Mouse (Mus musculus): Measurements from ENCODE around the gene Slc4a8. TPM values are rescaled to one million over a fixed set of nuclear protein-coding genes. Genes with fewer than 3 reads are reported as not detected.

Gene Slc4a8
- 7.9 and 11.3 TPM in 2 replicates for polyA plus RNA-seq (2014; fragmentation: Nextera tagmentation; extraction: Ambion mirVana)

GRCm38 (mm10) chr15:100761419-100762185 is at the start of gene Slc4a8:
Slc4a8 (plus strand) TSS chr15:100761747.
- peak within 1 kb of the TSS; percentile 54 for H3K4me2 ChIP-seq (ENCODE audit: low read depth)
- ATAC-seq (ENCODE audit: insufficient read depth, low FRiP score, low TSS enrichment): peak; percentile 95
- peak; percentile 95 for DNase-seq (ENCODE audit: low spot score)
- H3K27me3 ChIP-seq (ENCODE audit: control insufficient read depth, insufficient read depth, low read length): no peaks in the 10 kb centered on the region
- peak within 1 kb of the TSS; percentile 53 for H3K9ac ChIP-seq (ENCODE audit: low read length)
- H3K9me3 ChIP-seq (ENCODE audit: control insufficient read depth, low read length): no peaks in the 10 kb centered on the region
- H3K27ac ChIP-seq (ENCODE audit: low read depth, low read length): peak within 1 kb of the TSS; percentile 90
- H3K4me1 ChIP-seq (ENCODE audit: control insufficient read depth, insufficient read depth, low read length): peaks cover 7% of the 10 kb centered on the region; the same call in 1 of the 2 replicates
- H3K36me3 ChIP-seq (ENCODE audit: control insufficient read depth, insufficient read depth, low read length): no peaks in the 10 kb centered on the region
- under 1% methylated on average over 56 of the region's 64 CpGs for WGBS
- H3K4me3 ChIP-seq (ENCODE audit: low read depth, low read length): peak within 1 kb of the TSS; percentile 60

DNA sequence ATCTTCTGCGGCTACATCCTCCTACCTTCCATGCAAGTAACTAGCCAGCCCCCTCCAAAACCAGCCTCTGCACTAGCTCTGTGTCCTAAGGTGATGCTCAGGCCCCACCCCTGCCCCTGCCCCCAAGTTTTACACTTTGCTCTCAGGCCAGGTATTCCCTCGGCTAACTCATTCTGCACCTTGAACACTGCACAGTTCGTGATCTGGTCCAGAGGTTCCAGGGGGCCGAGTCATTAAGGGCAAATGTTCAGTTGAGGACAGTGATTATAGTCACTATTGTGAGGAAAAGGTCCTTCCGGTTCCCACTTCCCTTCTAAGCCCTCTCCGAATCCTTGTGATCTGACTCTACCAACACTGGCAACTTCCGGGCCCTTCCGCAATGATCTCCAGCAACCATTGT is 47.1 kb upstream of the Slc4a8 start:
- WGBS: 90% methylated on average over 8 of the region's 8 CpGs

GRCm38 (mm10) chr15:100715399-100715993 is 46.1 kb upstream of the Slc4a8 start:
- DNase-seq (ENCODE audit: low spot score) (no peak), ATAC-seq (ENCODE audit: insufficient read depth, low FRiP score, low TSS enrichment) (no peak)
- Histone ChIP-seq H3K27me3 (ENCODE audit: control insufficient read depth, insufficient read depth, low read length) (no peaks in the 10 kb centered on the region), H3K9ac (ENCODE audit: low read length) (no peak overlapping the region), H3K4me1 (ENCODE audit: control insufficient read depth, insufficient read depth, low read length) (no peaks in the 10 kb centered on the region), H3K9me3 (ENCODE audit: control insufficient read depth, low read length) (no peaks in the 10 kb centered on the region), H3K4me2 (ENCODE audit: low read depth) (no peak overlapping the region), H3K27ac (ENCODE audit: low read depth, low read length) (no peak overlapping the region), H3K36me3 (ENCODE audit: control insufficient read depth, insufficient read depth, low read length) (no peaks in the 10 kb centered on the region), H3K4me3 (ENCODE audit: low read depth, low read length) (no peak overlapping the region)
- WGBS: 83% methylated on average over 9 of the region's 9 CpGs

More for the DNA sequence above, 47.1 kb upstream of the Slc4a8 start:
- Histone ChIP-seq H3K4me2 (ENCODE audit: low read depth) (no peak overlapping the region), H3K4me1 (ENCODE audit: control insufficient read depth, insufficient read depth, low read length) (no peaks in the 10 kb centered on the region), H3K27me3 (ENCODE audit: control insufficient read depth, insufficient read depth, low read length) (no peaks in the 10 kb centered on the region), H3K4me3 (ENCODE audit: low read depth, low read length) (no peak overlapping the region), H3K27ac (ENCODE audit: low read depth, low read length) (no peak overlapping the region), H3K36me3 (ENCODE audit: control insufficient read depth, insufficient read depth, low read length) (no peaks in the 10 kb centered on the region), H3K9ac (ENCODE audit: low read length) (no peak overlapping the region), H3K9me3 (ENCODE audit: control insufficient read depth, low read length) (no peaks in the 10 kb centered on the region)
- DNase-seq (ENCODE audit: low spot score) (no peak), ATAC-seq (ENCODE audit: insufficient read depth, low FRiP score, low TSS enrichment) (no peak)

- no peak overlapping the region for H3K27ac ChIP-seq (ENCODE audit: low read depth, low read length)
- no peak overlapping the region for H3K9ac ChIP-seq (ENCODE audit: low read length)
- no peaks in the 10 kb centered on the region for H3K36me3 ChIP-seq (ENCODE audit: control insufficient read depth, insufficient read depth, low read length)
- no peak for DNase-seq (ENCODE audit: low spot score)
- ATAC-seq (ENCODE audit: insufficient read depth, low FRiP score, low TSS enrichment): no peak
- H3K4me1 ChIP-seq (ENCODE audit: control insufficient read depth, insufficient read depth, low read length): no peaks in the 10 kb centered on the region
- H3K4me3 ChIP-seq (ENCODE audit: low read depth, low read length): no peak overlapping the region
- H3K9me3 ChIP-seq (ENCODE audit: control insufficient read depth, low read length): no peaks in the 10 kb centered on the region
- H3K4me2 ChIP-seq (ENCODE audit: low read depth): no peak overlapping the region
- no peaks in the 10 kb centered on the region for H3K27me3 ChIP-seq (ENCODE audit: control insufficient read depth, insufficient read depth, low read length)
- 83% methylated on average over 6 of the region's 6 CpGs for WGBS
These were observed 43.6 kb upstream of the Slc4a8 start for GRCm38 (mm10) chr15:100717933-100718332.

- Histone ChIP-seq H3K27ac (ENCODE audit: low read depth, low read length) (no peak overlapping the region), H3K4me2 (ENCODE audit: low read depth) (no peak overlapping the region), H3K36me3 (ENCODE audit: control insufficient read depth, insufficient read depth, low read length) (no peaks in the 10 kb centered on the region), H3K4me3 (ENCODE audit: low read depth, low read length) (no peak overlapping the region), H3K9ac (ENCODE audit: low read length) (no peak overlapping the region), H3K9me3 (ENCODE audit: control insufficient read depth, low read length) (no peaks in the 10 kb centered on the region), H3K27me3 (ENCODE audit: control insufficient read depth, insufficient read depth, low read length) (no peaks in the 10 kb centered on the region), H3K4me1 (ENCODE audit: control insufficient read depth, insufficient read depth, low read length) (no peaks in the 10 kb centered on the region)
- no peak for ATAC-seq (ENCODE audit: insufficient read depth, low FRiP score, low TSS enrichment)
- no peak for DNase-seq (ENCODE audit: low spot score)
- 78% methylated on average over 11 of the region's 11 CpGs for WGBS
These were observed 43.0 kb upstream of the Slc4a8 start for GRCm38 (mm10) chr15:100718572-100718971.

- H3K4me2 ChIP-seq (ENCODE audit: low read depth): no peak overlapping the region
- no peak for ATAC-seq (ENCODE audit: insufficient read depth, low FRiP score, low TSS enrichment)
- H3K36me3 ChIP-seq (ENCODE audit: control insufficient read depth, insufficient read depth, low read length): no peaks in the 10 kb centered on the region
- H3K27ac ChIP-seq (ENCODE audit: low read depth, low read length): no peak overlapping the region
- no peaks in the 10 kb centered on the region for H3K4me1 ChIP-seq (ENCODE audit: control insufficient read depth, insufficient read depth, low read length)
- no peaks in the 10 kb centered on the region for H3K9me3 ChIP-seq (ENCODE audit: control insufficient read depth, low read length)
- H3K9ac ChIP-seq (ENCODE audit: low read length): no peak overlapping the region
- H3K27me3 ChIP-seq (ENCODE audit: control insufficient read depth, insufficient read depth, low read length): no peaks in the 10 kb centered on the region
- no peak overlapping the region for H3K4me3 ChIP-seq (ENCODE audit: low read depth, low read length)
- 93% methylated on average over 5 of the region's 5 CpGs for WGBS
- DNase-seq (ENCODE audit: low spot score): no peak
These were observed 42.3 kb upstream of the Slc4a8 start for GRCm38 (mm10) chr15:100719217-100719616.

GRCm38 (mm10) chr15:100720066-100720465 is 41.5 kb upstream of the Slc4a8 start:
- 85% methylated on average over 10 of the region's 10 CpGs for WGBS
- Histone ChIP-seq H3K9ac (ENCODE audit: low read length) (no peak overlapping the region), H3K4me2 (ENCODE audit: low read depth) (no peak overlapping the region), H3K9me3 (ENCODE audit: control insufficient read depth, low read length) (no peaks in the 10 kb centered on the region), H3K4me3 (ENCODE audit: low read depth, low read length) (no peak overlapping the region), H3K27ac (ENCODE audit: low read depth, low read length) (no peak overlapping the region), H3K4me1 (ENCODE audit: control insufficient read depth, insufficient read depth, low read length) (no peaks in the 10 kb centered on the region), H3K36me3 (ENCODE audit: control insufficient read depth, insufficient read depth, low read length) (no peaks in the 10 kb centered on the region), H3K27me3 (ENCODE audit: control insufficient read depth, insufficient read depth, low read length) (no peaks in the 10 kb centered on the region)
- DNase-seq (ENCODE audit: low spot score) (no peak), ATAC-seq (ENCODE audit: insufficient read depth, low FRiP score, low TSS enrichment) (no peak)

DNA sequence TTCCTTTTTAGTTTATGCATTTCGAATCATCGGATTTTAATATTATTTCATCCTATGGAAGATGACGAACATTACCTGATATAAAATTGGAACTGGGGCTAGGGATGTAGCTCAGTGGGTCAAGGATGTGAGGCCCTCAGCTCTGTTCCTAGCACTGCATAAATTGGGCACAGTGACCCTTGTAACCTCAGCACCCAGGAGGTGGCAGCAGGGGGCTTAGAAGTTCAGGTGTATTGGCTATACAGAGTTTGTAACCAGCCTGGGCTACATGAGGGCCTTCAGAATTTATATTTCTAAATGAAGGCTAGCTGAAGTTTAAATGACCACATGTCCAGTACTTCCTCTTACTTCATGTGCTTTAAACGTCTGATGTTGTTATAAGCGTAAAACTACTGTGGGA is 40.1 kb upstream of the Slc4a8 start:
- no peak overlapping the region for H3K4me3 ChIP-seq (ENCODE audit: low read depth, low read length)
- no peaks in the 10 kb centered on the region for H3K36me3 ChIP-seq (ENCODE audit: control insufficient read depth, insufficient read depth, low read length)
- no peaks in the 10 kb centered on the region for H3K4me1 ChIP-seq (ENCODE audit: control insufficient read depth, insufficient read depth, low read length)
- DNase-seq (ENCODE audit: low spot score) (no peak), ATAC-seq (ENCODE audit: insufficient read depth, low FRiP score, low TSS enrichment) (no peak)
- H3K9ac ChIP-seq (ENCODE audit: low read length): no peak overlapping the region
- no peaks in the 10 kb centered on the region for H3K9me3 ChIP-seq (ENCODE audit: control insufficient read depth, low read length)
- WGBS: 92% methylated on average over 5 of the region's 5 CpGs
- H3K4me2 ChIP-seq (ENCODE audit: low read depth): no peak overlapping the region
- no peaks in the 10 kb centered on the region for H3K27me3 ChIP-seq (ENCODE audit: control insufficient read depth, insufficient read depth, low read length)
- H3K27ac ChIP-seq (ENCODE audit: low read depth, low read length): no peak overlapping the region

- no peak overlapping the region for H3K4me3 ChIP-seq (ENCODE audit: low read depth, low read length)
- H3K9me3 ChIP-seq (ENCODE audit: control insufficient read depth, low read length): no peaks in the 10 kb centered on the region
- H3K4me2 ChIP-seq (ENCODE audit: low read depth): no peak overlapping the region
- DNase-seq (ENCODE audit: low spot score) (no peak), ATAC-seq (ENCODE audit: insufficient read depth, low FRiP score, low TSS enrichment) (no peak)
- no peaks in the 10 kb centered on the region for H3K4me1 ChIP-seq (ENCODE audit: control insufficient read depth, insufficient read depth, low read length)
- WGBS: 77% methylated on average over 4 of the region's 4 CpGs
- H3K27ac ChIP-seq (ENCODE audit: low read depth, low read length): no peak overlapping the region
- no peak overlapping the region for H3K9ac ChIP-seq (ENCODE audit: low read length)
- no peaks in the 10 kb centered on the region; the same call in 1 of the 2 replicates for H3K27me3 ChIP-seq (ENCODE audit: control insufficient read depth, insufficient read depth, low read length)
- H3K36me3 ChIP-seq (ENCODE audit: control insufficient read depth, insufficient read depth, low read length): no peaks in the 10 kb centered on the region
These were observed 39.5 kb upstream of the Slc4a8 start for GRCm38 (mm10) chr15:100722026-100722425.

All from neural tube, embryonic 11.5 days (tissue).